Mouse (Mus musculus) kidney, adult 2 months (tissue): Measurements from ENCODE around the gene Lrrc75a.

ENCODE experiments used
- CTCF ChIP-seq: fragments of 200-500 bp; conservative IDR thresholded peaks from 2 replicates; pipeline ENCODE4 v1.5.1; 2011; ENCODE audit warnings: low read depth, mild to moderate bottlenecking, control low read depth, low read length, moderate library complexity, mixed read lengths; ENCODE audit not compliant: insufficient read depth, insufficient read length
- POLR2A ChIP-seq: fragments of 200-500 bp; IDR thresholded peaks from one replicate; pipeline ENCODE4 v1.6.1; 2011; ENCODE audit warnings: low read depth, low read length, control low read depth

DNA sequence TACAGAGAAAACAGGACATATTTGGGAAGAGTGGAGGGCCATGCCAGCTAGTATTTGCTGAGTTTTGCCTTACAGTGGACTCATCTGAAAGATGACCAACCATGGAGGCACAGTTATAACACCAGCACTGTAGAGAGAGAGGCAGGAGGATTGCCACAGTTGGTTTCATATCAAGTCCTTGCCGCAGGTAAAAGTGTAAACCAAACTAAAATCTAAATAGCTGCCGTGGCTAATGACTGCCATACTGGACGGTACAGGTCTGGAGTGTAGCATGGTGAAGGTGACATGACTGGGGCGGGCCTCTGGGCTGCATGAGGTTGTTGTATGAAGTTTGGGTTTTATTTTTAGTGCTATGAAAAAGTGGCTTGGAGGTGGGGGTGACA is 73.6 kb downstream of the Lrrc75a start:
- TF ChIP-seq CTCF (no peak), POLR2A (no peak)
